Mouse (Mus musculus): ENCODE measurements around the gene Pld5. TPM values are rescaled to one million over a fixed set of nuclear protein-coding genes. Genes with fewer than 3 reads are reported as not detected.
A peak's percentile ranks its signal among the peaks of the same experiment; 100 is the strongest.

Pld5 gene
- polyA plus RNA-seq, 1 experiment from 2014 or later = 3.1 TPM

GRCm38 (mm10) chr1:176029063-176029462 is 246.0 kb downstream of the Pld5 start:
- no peak overlapping the region for H3K4me2 ChIP-seq (replicated peaks)
- no peak overlapping the region for H3K9ac ChIP-seq (replicated peaks)
- H3K4me1 ChIP-seq (replicated peaks) = no peaks in the 10 kb centered on the region
- no peak for ATAC-seq
- 88% methylated on average over 1 of the region's 1 CpGs for WGBS
- H3K9me3 ChIP-seq = no peaks in the 10 kb centered on the region
- H3K36me3 ChIP-seq = no peaks in the 10 kb centered on the region
- H3K27me3 ChIP-seq = no peaks in the 10 kb centered on the region
- H3K4me3 ChIP-seq (replicated peaks) = no peak overlapping the region
- H3K27ac ChIP-seq = no peak overlapping the region

- WGBS = 57% methylated on average over 3 of the region's 3 CpGs
- Histone ChIP-seq H3K9me3 (no peaks in the 10 kb centered on the region), H3K27ac (no peak overlapping the region), H3K27me3 (no peaks in the 10 kb centered on the region), H3K4me3 (replicated peaks) (no peak overlapping the region), H3K4me2 (replicated peaks) (no peak overlapping the region), H3K4me1 (replicated peaks) (no peaks in the 10 kb centered on the region), H3K36me3 (no peaks in the 10 kb centered on the region), H3K9ac (replicated peaks) (no peak overlapping the region)
- ATAC-seq = no peak
These were observed 246.7 kb downstream of the Pld5 start for GRCm38 (mm10) chr1:176028397-176028796.

- Histone ChIP-seq H3K27me3 (no peaks in the 10 kb centered on the region), H3K4me1 (replicated peaks) (no peaks in the 10 kb centered on the region), H3K4me2 (replicated peaks) (no peak overlapping the region), H3K36me3 (no peaks in the 10 kb centered on the region), H3K9ac (replicated peaks) (no peak overlapping the region), H3K9me3 (no peaks in the 10 kb centered on the region), H3K4me3 (replicated peaks) (no peak overlapping the region), H3K27ac (no peak overlapping the region)
- 53% methylated on average over 1 of the region's 1 CpGs for WGBS
- no peak for ATAC-seq
These were observed 250.6 kb downstream of the Pld5 start for GRCm38 (mm10) chr1:176024501-176024900.

- no peak overlapping the region for H3K9ac ChIP-seq (replicated peaks)
These were observed 256.6 kb downstream of the Pld5 start for GRCm38 (mm10) chr1:176018523-176018922.

GRCm38 (mm10) chr1:176016076-176016475 is 259.0 kb downstream of the Pld5 start:
- Histone ChIP-seq H3K4me2 (replicated peaks) (no peak overlapping the region), H3K27me3 (no peaks in the 10 kb centered on the region), H3K4me3 (replicated peaks) (no peak overlapping the region), H3K9ac (replicated peaks) (no peak overlapping the region), H3K36me3 (no peaks in the 10 kb centered on the region), H3K4me1 (replicated peaks) (peaks cover 7% of the 10 kb centered on the region), H3K27ac (no peak overlapping the region), H3K9me3 (no peaks in the 10 kb centered on the region)
- WGBS = 58% methylated on average over 3 of the region's 3 CpGs
- ATAC-seq = no peak

More at GRCm38 (mm10) chr1:176018523-176018922, 256.6 kb downstream of the Pld5 start:
- Histone ChIP-seq H3K36me3 (no peaks in the 10 kb centered on the region), H3K27ac (no peak overlapping the region), H3K27me3 (no peaks in the 10 kb centered on the region), H3K9me3 (no peaks in the 10 kb centered on the region), H3K4me2 (replicated peaks) (no peak overlapping the region), H3K4me1 (replicated peaks) (peaks cover 7% of the 10 kb centered on the region), H3K4me3 (replicated peaks) (no peak overlapping the region)
- 93% methylated on average over 3 of the region's 3 CpGs for WGBS
- no peak for ATAC-seq

- Histone ChIP-seq H3K9me3 (no peaks in the 10 kb centered on the region), H3K36me3 (no peaks in the 10 kb centered on the region), H3K27me3 (no peaks in the 10 kb centered on the region), H3K27ac (peak overlapping the region; percentile 32; the same call in 1 of the 2 replicates), H3K4me1 (replicated peaks) (peaks cover 7% of the 10 kb centered on the region), H3K9ac (replicated peaks) (no peak overlapping the region), H3K4me3 (replicated peaks) (no peak overlapping the region), H3K4me2 (replicated peaks) (no peak overlapping the region)
- ATAC-seq = peak; percentile 82
- WGBS = 2% methylated on average over 3 of the region's 3 CpGs
These were observed 261.4 kb downstream of the Pld5 start for GRCm38 (mm10) chr1:176013497-176014268.

- Histone ChIP-seq H3K9me3 (no peaks in the 10 kb centered on the region), H3K4me3 (replicated peaks) (no peak overlapping the region), H3K4me1 (replicated peaks) (peaks cover 7% of the 10 kb centered on the region), H3K4me2 (replicated peaks) (no peak overlapping the region), H3K9ac (replicated peaks) (no peak overlapping the region), H3K36me3 (no peaks in the 10 kb centered on the region), H3K27me3 (no peaks in the 10 kb centered on the region), H3K27ac (no peak overlapping the region)
- ATAC-seq = no peak
These were observed 263.6 kb downstream of the Pld5 start for GRCm38 (mm10) chr1:176011535-176011934.

GRCm38 (mm10) chr1:176011072-176011471 is 264.0 kb downstream of the Pld5 start:
- ATAC-seq = no peak
- Histone ChIP-seq H3K4me3 (replicated peaks) (no peak overlapping the region), H3K4me2 (replicated peaks) (no peak overlapping the region), H3K27ac (no peak overlapping the region), H3K27me3 (no peaks in the 10 kb centered on the region), H3K9me3 (no peaks in the 10 kb centered on the region), H3K9ac (replicated peaks) (no peak overlapping the region), H3K36me3 (no peaks in the 10 kb centered on the region), H3K4me1 (replicated peaks) (peaks cover 7% of the 10 kb centered on the region)

GRCm38 (mm10) chr1:176008411-176008810 is 266.7 kb downstream of the Pld5 start:
- Histone ChIP-seq H3K27ac (no peak overlapping the region), H3K9ac (replicated peaks) (no peak overlapping the region), H3K4me1 (replicated peaks) (no peaks in the 10 kb centered on the region), H3K4me2 (replicated peaks) (no peak overlapping the region), H3K4me3 (replicated peaks) (no peak overlapping the region), H3K36me3 (no peaks in the 10 kb centered on the region), H3K9me3 (no peaks in the 10 kb centered on the region), H3K27me3 (no peaks in the 10 kb centered on the region)
- ATAC-seq = no peak
- WGBS = 84% methylated on average over 2 of the region's 2 CpGs

- ATAC-seq = no peak
- Histone ChIP-seq H3K27ac (no peak overlapping the region), H3K4me1 (replicated peaks) (peaks cover 10% of the 10 kb centered on the region), H3K9ac (replicated peaks) (no peak overlapping the region), H3K4me3 (replicated peaks) (no peak overlapping the region), H3K9me3 (no peaks in the 10 kb centered on the region), H3K27me3 (no peaks in the 10 kb centered on the region), H3K4me2 (replicated peaks) (no peak overlapping the region), H3K36me3 (no peaks in the 10 kb centered on the region)
- WGBS = 80% methylated on average over 5 of the region's 5 CpGs
These were observed 274.5 kb downstream of the Pld5 start for GRCm38 (mm10) chr1:176000599-176000998.

- peak; percentile 59 for ATAC-seq
- WGBS = 48% methylated on average over 7 of the region's 7 CpGs
- no peaks in the 10 kb centered on the region for H3K27me3 ChIP-seq
- no peak overlapping the region for H3K4me2 ChIP-seq (replicated peaks)
- H3K9me3 ChIP-seq = no peaks in the 10 kb centered on the region
- no peak overlapping the region for H3K4me3 ChIP-seq (replicated peaks)
- H3K9ac ChIP-seq (replicated peaks) = no peak overlapping the region
- H3K27ac ChIP-seq = peak overlapping the region; percentile 55
- H3K4me1 ChIP-seq (replicated peaks) = peaks cover 10% of the 10 kb centered on the region
- no peaks in the 10 kb centered on the region for H3K36me3 ChIP-seq
These were observed 277.9 kb downstream of the Pld5 start for GRCm38 (mm10) chr1:175997076-175997651.

GRCm38 (mm10) chr1:175988912-175989311 is 286.2 kb downstream of the Pld5 start:
- no peaks in the 10 kb centered on the region for H3K9me3 ChIP-seq
- H3K4me2 ChIP-seq (replicated peaks) = no peak overlapping the region
- H3K27ac ChIP-seq = no peak overlapping the region
- H3K4me3 ChIP-seq (replicated peaks) = no peak overlapping the region
- ATAC-seq = no peak
- no peaks in the 10 kb centered on the region for H3K36me3 ChIP-seq
- no peak overlapping the region for H3K9ac ChIP-seq (replicated peaks)
- no peaks in the 10 kb centered on the region for H3K27me3 ChIP-seq
- H3K4me1 ChIP-seq (replicated peaks) = no peaks in the 10 kb centered on the region
- WGBS = 90% methylated on average over 4 of the region's 4 CpGs

All from midbrain, embryonic 13.5 days (tissue).